Mouse (Mus musculus) adrenal gland, adult 18-20 months (tissue): ENCODE results near the gene Gm45213. TPM values are rescaled to one million over a fixed set of nuclear protein-coding genes. Genes with fewer than 3 reads are reported as not detected.

ENCODE experiments used
- DNase-seq, 2 experiments: peaks; one replicate each; pipeline ENCODE4 v3.0.0; 2021 to 2022; ENCODE audit warnings: low spot score in 2 of 2
- long read RNA-seq, 2 experiments: library from polyadenylated mRNA; stranded (forward); transcript quantifications; one replicate each; pipeline ENCODE4 v2.0.0; 2021
- total RNA-seq, 2 experiments: library from RNA; stranded (reverse); gene quantifications; 1 replicate in 1 of 2; 2 replicates in 1 of 2; pipeline ENCODE4 v1.2.3; 2021

Gene Gm45213
- total RNA-seq = not detected
- long read RNA-seq, experiment 1 = 0 reads
- long read RNA-seq, experiment 2 = 0 reads

- no peak for DNase-seq
Measured at GRCm38 (mm10) chr7:66043552-66044459, at the start of gene Gm45213. Gene Gm45213, plus strand, starts transcription at chr7:66043602.

- no peak for DNase-seq
Measured at GRCm38 (mm10) chr7:66001035-66001754, 42.2 kb upstream of the Gm45213 start.

- no peak for DNase-seq
Measured at GRCm38 (mm10) chr7:66001797-66002196, 41.6 kb upstream of the Gm45213 start.

GRCm38 (mm10) chr7:66003447-66003846, 40.0 kb upstream of the Gm45213 start:
- no peak for DNase-seq

- no peak for DNase-seq
Measured at GRCm38 (mm10) chr7:66003865-66004638, 39.4 kb upstream of the Gm45213 start.

GRCm38 (mm10) chr7:66005066-66005465, 38.3 kb upstream of the Gm45213 start:
- no peak for DNase-seq

- no peak for DNase-seq
Measured at GRCm38 (mm10) chr7:66008161-66008891, 35.1 kb upstream of the Gm45213 start.

GRCm38 (mm10) chr7:66008892-66009273, 34.5 kb upstream of the Gm45213 start:
- DNase-seq = no peak

GRCm38 (mm10) chr7:66010518-66010917, 32.9 kb upstream of the Gm45213 start:
- DNase-seq = no peak

- DNase-seq = no peak
Measured at GRCm38 (mm10) chr7:66027747-66028146, 15.7 kb upstream of the Gm45213 start.

GRCm38 (mm10) chr7:66028766-66029512, 14.5 kb upstream of the Gm45213 start:
- no peak for DNase-seq

GRCm38 (mm10) chr7:66036809-66037208, 6.6 kb upstream of the Gm45213 start:
- DNase-seq = no peak

GRCm38 (mm10) chr7:66038261-66038660, 5.1 kb upstream of the Gm45213 start:
- DNase-seq = no peak

- DNase-seq = no peak
Measured at GRCm38 (mm10) chr7:66038730-66039129, 4.7 kb upstream of the Gm45213 start.

GRCm38 (mm10) chr7:66040026-66040814, 3.2 kb upstream of the Gm45213 start:
- no peak for DNase-seq

GRCm38 (mm10) chr7:66044617-66045016, 1.2 kb downstream of the Gm45213 start:
- no peak for DNase-seq

- no peak for DNase-seq
Measured at GRCm38 (mm10) chr7:66046921-66047918, 3.8 kb downstream of the Gm45213 start.

GRCm38 (mm10) chr7:66047975-66048374, 4.6 kb downstream of the Gm45213 start:
- no peak for DNase-seq
